Comparison of ENCODE assay signal across 28 mouse cellular contexts in genomic region chr5:151261558-151261957, GRCm38 (mm10).
"Had no signal": no experiment of that assay in that cellular context is flagged by ENCODE, and none has a peak within 500 bp of the region (broad histone marks: within the 10 kb centered on the region; RNA-seq: fewer than 3 reads in every experiment).

No protein-coding gene starts in this region.

- H3K4me1 ChIP-seq: heart, embryonic 10.5 days; heart, embryonic 12.5 days; hindbrain, embryonic 10.5 days; hindbrain, embryonic 12.5 days; intestine, embryonic 15.5 days; limb, embryonic 13.5 days; limb, embryonic 15.5 days; liver, embryonic 12.5 days had no signal

- H3K4me3 ChIP-seq: gastrocnemius, adult 2 months; heart, embryonic 10.5 days; heart, embryonic 12.5 days; hindbrain, embryonic 10.5 days; hindbrain, embryonic 12.5 days; intestine, embryonic 15.5 days; kidney, embryonic 15.5 days; limb, embryonic 13.5 days; limb, embryonic 15.5 days; liver, embryonic 12.5 days had no signal

- ATAC-seq: hindbrain, embryonic 16.5 days; inflammation-experienced regulatory T-cells, adult 6 months; intestine, embryonic 15.5 days; intestine, postnatal 0 days; liver, embryonic 12.5 days had no signal

- H3K4me2 ChIP-seq: heart, embryonic 12.5 days; hindbrain, embryonic 12.5 days; hindbrain, embryonic 14.5 days; intestine, embryonic 15.5 days; kidney, embryonic 15.5 days; limb, embryonic 13.5 days; limb, embryonic 15.5 days; liver, embryonic 12.5 days had no signal

- H3K36me3 ChIP-seq: heart, embryonic 10.5 days; heart, embryonic 12.5 days; hindbrain, embryonic 10.5 days; hindbrain, embryonic 12.5 days; intestine, embryonic 15.5 days; kidney, embryonic 15.5 days; limb, embryonic 13.5 days; limb, embryonic 15.5 days; liver, embryonic 12.5 days had no signal

- H3K27ac ChIP-seq: gastrocnemius, adult 2 months; heart, embryonic 10.5 days; hindbrain, embryonic 10.5 days; hindbrain, embryonic 12.5 days; hindbrain, embryonic 14.5 days; intestine, embryonic 15.5 days; kidney, embryonic 15.5 days; kidney, postnatal 0 days; limb, embryonic 13.5 days; limb, embryonic 15.5 days; liver, embryonic 12.5 days; liver, embryonic 14.5 days had no signal

- DNase-seq: gastrocnemius, adult 2 months; gastrocnemius, postnatal 14 days; gastrocnemius, postnatal 36 days; heart, adult 18-20 months; heart, postnatal 10 days; heart, postnatal 4 days; kidney, adult 18-20 months; kidney, adult 8-10 months; kidney, postnatal 14 days; kidney, postnatal 36 days; layer of hippocampus, adult 9-11 months; layer of hippocampus, postnatal 36 days; left cerebral cortex, postnatal 4 days had no signal

- H3K9me3 ChIP-seq: heart, embryonic 10.5 days; heart, embryonic 12.5 days; hindbrain, embryonic 10.5 days; hindbrain, embryonic 12.5 days; intestine, embryonic 15.5 days; kidney, embryonic 15.5 days; limb, embryonic 13.5 days; limb, embryonic 15.5 days; liver, embryonic 12.5 days had no signal

- H3K9ac ChIP-seq: heart, embryonic 12.5 days; hindbrain, embryonic 12.5 days; hindbrain, embryonic 14.5 days; intestine, embryonic 15.5 days; kidney, embryonic 15.5 days; limb, embryonic 13.5 days; limb, embryonic 15.5 days; liver, embryonic 12.5 days; liver, embryonic 14.5 days had no signal

- H3K27me3 ChIP-seq: heart, embryonic 12.5 days; hindbrain, embryonic 12.5 days; intestine, embryonic 15.5 days; kidney, embryonic 15.5 days; limb, embryonic 13.5 days; limb, embryonic 15.5 days; liver, embryonic 12.5 days had no signal
